Mouse (Mus musculus) myocyte (in vitro differentiated cells): ENCODE measurements around the gene Prr14.
A peak's percentile ranks its signal among the peaks of the same experiment; 100 is the strongest.

Experiments used
- POLR2A ChIP-seq: IDR thresholded peaks from one replicate; pipeline ENCODE4 v1.6.1; 2011; ENCODE audit warnings: low read depth, mild to moderate bottlenecking, control low read depth, moderate library complexity; ENCODE audit not compliant: insufficient read length
- POLR2AphosphoS2 ChIP-seq: IDR thresholded peaks from one replicate; pipeline ENCODE4 v1.6.1; 2011; ENCODE audit warnings: low read depth, control low read depth; ENCODE audit not compliant: insufficient read length
- TCF12 ChIP-seq: IDR thresholded peaks from one replicate; pipeline ENCODE4 v1.6.1; 2011; ENCODE audit warnings: mild to moderate bottlenecking, control low read depth; ENCODE audit not compliant: poor library complexity, insufficient read depth, severe bottlenecking
- USF1 ChIP-seq: IDR thresholded peaks from one replicate; pipeline ENCODE4 v1.6.1; 2011; ENCODE audit warnings: low read depth, mild to moderate bottlenecking, control low read depth, moderate library complexity

- TF ChIP-seq TCF12 (no peak), USF1 (peak; percentile 64), POLR2AphosphoS2 (peak; percentile 98), POLR2A (peak; percentile 94)
These were observed 18.6 kb downstream of the Prr14 start for GRCm38 (mm10) chr7:127477687-127478634.
